Mouse (Mus musculus) cerebellum, postnatal 10 days (tissue): Measurements from ENCODE around the gene G6pdx.
A peak's percentile ranks its signal among the peaks of the same experiment; 100 is the strongest.

Experiments
- DNase-seq, 2 experiments: peaks; one replicate each; pipeline ENCODE4 v3.0.0; 2021; ENCODE audit warnings: mixed read lengths in 2 of 2

G6pdx gene

DNA sequence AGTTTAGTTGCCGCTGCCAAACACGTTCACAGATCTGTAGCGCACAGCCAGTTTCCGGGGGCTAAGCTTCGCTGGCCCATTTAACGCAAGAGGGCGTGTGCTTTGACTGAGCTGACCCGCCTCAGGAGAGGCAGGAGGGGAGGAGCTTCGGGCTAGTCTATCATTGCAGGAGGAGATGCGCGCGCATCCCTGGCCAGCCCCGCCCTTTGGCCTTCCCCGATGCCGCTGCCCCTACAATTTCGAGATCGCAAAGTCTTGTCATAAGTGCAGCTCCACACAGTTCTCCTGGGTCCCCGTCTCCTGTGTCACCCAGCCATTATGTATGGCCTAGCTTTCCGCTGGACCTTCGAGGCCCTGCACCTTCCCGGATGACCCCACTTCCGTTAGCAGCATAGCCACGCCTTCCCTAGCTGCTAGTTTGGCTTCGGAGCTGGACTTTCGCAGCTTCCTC lies at the start of gene G6pdx:
TSS of gene G6pdx (minus strand) at position 369 of the 451 bp plus-strand sequence.
- peak; percentile 91 to 94 for DNase-seq

DNA sequence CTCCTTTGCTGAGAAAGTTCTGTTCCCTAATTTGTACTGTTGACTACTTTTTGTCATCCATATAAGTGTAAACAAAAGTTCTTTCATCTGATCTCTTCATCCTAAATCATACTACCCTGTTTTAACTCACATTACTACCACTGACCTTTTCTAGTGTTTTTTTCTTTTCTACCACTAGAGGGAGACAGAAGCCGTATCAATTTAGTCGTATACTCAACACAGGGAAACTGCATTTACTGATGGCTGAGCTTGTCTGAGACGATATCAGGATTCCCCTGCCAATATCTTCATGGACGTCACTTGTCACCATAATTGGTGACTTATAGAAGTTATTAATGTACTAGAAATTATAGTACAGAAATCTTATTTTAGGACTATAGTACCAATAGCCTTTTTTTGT lies 23.8 kb upstream of the G6pdx start:
- DNase-seq: peak in 1 of 2 experiments; percentile 39

DNA sequence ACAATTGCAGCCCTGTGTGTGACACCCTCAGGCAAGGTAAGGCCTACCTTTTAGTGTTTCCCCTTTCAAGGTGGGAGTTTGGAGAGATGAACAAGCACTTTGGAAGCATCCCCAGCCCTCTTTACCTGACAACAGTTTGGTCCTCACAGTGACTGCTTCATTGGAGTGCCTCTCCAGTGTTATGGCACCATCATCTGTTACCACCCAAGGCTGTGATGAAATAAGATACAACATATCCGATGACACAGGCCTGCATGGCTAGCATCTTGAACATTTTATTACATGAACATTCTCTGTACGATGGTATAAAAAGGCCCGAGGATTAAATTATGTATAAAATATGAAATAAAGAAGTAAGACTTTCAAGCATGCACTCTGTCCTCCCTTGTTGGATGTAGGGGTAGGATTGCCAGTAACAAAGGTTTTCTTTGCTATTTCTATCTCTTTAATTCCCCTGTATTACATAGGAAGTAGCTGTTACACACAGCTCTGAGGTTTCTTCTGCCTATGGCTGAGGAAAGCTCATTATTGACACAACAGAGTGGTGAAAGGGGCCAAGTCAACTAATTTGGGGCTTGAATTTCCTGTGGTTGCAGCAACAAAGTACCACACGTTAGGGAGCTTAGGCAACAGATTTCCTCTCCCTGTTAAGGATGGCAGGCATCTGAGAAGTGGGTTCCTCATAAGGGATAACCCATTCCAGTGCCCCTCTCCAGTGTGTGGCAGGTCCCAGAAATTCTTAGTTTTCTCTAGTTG lies 22.3 kb upstream of the G6pdx start:
- no peak for DNase-seq

DNA sequence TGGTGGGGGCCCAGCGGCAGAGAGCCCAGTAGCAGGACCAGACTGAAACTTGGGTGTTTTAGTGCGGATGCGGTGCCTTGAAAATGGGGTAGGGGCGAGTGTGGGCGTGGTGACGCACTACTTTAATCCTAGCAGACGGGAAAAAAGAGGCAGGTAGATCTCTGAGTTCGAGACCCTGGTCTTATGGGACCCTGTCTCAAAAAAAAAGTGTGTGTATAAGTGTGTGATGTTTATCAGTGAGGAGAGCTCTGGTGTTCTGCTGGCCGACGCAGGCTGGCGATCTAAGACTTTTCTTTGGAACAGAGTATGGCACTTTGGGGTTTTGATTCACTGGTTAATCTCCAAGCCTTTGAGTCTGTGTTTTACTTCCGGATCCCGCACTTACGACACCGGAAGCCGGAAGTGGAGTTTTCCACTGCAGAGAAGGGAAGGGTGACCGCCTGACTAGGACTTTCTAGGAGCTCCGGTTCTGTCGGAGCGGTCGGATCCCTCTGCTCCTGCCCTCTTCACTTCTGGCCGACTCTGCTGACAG lies 362 bp upstream of the G6pdx start:
- DNase-seq: peak; percentile 69 to 79

DNA sequence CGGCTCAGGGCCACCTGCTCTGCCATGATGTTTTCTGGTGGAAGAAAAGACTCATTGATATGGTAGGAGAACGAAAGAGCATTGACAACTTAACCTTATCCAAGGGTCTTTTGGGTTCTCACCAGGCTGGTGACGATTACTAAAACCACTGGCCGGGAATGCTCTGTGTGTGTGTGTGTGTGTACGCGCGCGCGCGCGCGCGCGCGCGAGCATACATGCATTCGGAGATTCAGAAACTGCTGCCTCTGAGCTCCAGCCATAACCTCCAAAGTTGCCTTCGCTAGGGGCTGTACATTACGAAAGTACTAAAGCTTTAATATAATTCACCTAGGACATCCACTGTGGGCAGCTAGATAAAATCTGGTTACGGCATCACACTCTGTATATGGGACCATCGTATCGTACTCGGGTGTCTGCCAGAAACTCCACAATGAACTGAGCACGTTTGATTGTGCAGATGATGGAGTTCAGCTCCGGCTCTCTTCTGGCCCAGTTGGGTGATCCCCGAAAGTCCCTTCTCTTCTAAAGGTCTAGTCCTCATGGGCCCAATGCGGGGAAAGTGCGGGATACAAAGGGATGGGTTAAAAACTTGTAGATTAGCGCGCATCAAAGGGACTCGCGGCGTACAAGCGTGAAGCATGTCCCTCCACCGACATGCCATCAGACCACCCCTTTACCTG lies 708 bp downstream of the G6pdx start:
- DNase-seq: no peak

DNA sequence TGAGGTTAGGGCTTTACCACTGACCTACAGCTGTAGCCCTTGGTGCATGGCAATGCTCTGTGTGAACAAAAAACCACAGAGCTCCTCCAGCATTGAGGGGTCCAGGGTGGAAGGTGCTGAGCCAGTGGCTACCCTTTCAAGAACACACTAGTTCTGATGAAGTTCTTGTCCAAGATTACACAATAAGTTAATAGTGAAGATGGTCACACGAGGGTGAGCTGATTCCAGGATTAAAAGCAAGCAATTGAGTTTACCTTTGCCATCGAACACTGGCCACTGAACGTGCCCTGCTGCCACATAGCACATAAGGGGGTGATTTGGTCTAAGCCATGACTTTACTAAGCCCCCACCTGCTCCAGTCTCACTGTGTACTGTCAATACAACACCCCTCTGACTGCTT lies 1.9 kb downstream of the G6pdx start:
- no peak for DNase-seq

DNA sequence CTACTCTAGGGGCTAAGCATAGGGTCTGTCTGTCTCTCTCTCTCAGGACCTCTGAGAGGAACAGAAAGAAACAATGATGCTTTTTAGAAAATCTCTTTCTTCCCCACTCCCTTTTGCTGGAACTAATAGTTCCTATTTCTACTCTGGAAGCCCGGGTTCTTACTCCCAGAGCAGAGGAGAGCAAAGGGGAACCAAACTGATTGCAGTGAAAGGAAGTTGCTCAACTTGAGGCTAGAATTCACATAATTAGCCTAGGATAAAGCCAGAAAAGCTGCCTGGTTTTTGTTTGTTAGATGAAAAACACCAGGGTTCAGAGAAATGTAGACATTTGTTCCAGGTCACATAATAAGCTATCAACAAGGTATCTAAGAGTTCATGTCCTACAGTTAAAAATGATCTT lies 2.7 kb downstream of the G6pdx start:
- DNase-seq: no peak

DNA sequence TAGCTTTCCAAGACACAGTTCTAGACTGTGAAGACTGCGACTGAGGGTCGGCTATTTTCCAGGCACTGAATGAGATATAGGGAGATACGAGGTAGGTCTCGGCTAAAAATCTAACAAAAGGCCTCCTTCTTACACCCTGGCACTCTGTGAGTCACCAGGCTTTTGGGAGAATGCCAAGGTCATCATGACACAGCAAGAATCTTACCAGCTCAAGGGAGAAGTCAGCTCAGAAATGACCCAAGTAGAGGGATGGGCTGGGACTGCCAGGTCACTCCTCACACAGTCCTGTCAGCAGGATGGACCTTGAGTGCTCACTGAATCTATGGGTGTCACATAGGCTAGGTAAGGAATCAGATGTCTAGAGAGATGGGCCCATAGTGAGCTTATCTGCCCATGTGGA lies 3.8 kb downstream of the G6pdx start:
- peak in 1 of 2 experiments; percentile 12 for DNase-seq

DNA sequence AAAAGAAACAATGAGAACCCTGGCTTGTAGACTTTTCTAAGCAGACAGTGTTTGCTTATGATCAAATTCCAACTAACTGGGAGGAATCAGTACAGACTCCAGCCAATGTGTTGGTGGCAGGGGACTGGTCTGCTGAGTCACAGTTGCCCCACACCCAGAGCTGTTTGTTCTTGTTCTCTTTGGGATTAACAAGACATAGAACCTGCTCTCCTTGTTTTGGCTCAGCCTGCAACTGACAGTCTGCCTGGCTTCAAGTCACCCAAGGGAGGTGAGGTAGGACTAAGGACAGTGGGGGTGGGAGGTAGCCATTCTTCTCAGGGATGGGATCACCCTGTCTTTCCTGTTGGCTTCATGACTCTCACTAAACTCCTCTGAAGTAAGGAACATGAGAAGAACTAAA lies 4.6 kb downstream of the G6pdx start:
- no peak for DNase-seq

DNA sequence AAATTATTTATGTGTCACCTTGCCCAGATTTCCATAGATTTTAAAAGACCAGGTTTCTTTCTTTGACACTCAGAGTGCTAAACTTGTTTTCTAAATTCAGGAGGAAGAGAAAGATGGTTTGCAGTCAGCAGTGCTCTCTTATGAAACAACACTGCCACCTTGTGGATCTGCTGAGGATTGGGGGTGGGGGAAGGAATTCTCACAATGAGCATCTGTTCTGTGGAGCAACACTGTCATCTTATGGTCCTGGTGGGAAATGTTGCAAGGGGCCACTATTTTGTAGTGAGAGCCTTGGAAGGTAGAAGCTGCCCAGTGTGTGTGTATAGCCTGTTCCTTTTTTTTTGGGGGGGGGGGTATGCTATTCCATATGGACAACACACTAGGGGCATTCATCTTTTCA lies 15.6 kb downstream of the G6pdx start:
- peak; percentile 82 to 83 for DNase-seq

DNA sequence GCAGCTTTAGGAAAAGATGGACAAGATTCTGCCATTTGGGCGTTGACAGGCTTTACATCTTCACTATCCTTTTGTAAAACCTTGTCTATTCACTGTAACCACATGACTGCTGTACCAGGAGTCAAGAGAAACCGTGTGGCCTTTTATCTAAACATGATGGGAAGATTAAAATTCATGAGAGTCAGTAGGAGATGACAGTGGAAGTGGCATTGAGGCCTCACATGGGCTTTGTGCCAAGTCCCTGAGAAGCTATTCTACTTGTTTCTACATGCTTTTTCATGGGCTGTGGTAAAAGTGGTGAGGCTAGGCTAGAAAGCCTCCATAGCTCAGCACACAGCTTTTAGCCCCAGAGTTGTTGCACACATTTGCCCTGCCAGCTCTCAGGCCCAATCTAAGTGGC lies 20.7 kb downstream of the G6pdx start:
- DNase-seq: no peak

DNA sequence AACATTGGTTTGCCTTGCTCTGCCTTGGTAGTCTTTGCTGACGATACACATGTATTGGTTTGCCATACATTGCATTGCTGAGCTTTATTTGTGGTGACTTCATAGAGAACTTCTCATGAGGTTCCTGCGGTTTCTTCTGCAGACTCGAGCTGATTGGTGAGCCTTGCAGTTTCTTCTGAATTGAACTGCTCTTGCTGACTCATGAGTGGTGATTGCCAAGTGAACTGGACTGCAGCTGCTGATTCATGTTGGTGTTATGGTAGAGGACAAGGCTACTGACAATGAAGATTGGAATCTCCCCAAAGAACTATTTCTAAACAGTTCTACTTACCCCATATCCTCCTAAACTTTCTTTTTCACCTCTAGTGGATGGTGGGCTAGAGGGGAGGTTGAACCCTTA lies 28.9 kb downstream of the G6pdx start:
- no peak for DNase-seq

DNA sequence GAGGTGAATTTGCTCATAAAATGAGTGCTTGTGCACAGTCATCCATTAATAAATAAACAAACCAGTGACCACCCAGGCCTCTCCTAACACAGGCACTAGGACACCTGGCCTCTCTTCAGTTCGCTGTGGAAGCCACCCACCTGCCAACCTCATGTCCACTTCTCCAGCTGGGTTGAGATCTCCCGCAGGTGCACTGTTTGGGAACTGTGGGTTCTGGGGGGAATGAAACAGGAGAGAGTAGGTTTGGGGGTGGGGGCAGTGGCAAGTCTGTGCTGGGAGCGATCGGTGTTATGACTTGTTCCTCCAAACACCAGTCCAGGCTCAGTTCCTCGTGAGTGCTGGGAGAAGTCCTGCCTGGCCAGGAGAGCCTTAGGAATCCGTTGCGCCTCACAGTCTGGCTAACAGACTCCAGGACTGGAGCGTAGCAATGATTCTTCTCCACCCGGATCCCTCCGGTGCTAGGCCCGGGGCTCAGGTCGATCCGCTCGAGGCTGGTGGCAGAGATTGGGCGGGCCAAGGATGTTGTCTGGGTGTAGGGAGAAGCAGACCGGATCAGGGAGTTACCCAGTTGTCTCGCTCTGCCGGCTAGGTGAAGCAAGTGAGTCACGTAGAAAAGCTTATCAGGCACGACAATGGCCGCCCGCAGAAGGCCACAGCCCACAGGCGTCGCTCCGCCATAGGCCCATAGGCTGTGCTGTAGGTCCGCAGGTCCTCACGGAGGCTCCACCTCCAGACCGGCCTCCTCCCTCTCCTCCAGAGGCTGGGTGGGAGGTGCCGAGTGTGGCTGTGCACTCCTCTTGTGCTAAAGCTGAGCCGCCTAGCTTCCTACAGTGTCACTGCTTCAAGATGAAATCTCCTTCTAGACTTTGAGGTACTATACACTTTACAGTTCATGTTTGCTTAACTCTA lies 36.2 kb downstream of the G6pdx start, which contains the start of the genes Fam3a and Ikbkg:
TSS of gene Fam3a (minus strand) at position 738 of the 909 bp plus-strand sequence.
TSS of gene Ikbkg (plus strand) at position 756 of the 909 bp plus-strand sequence.
- peak; percentile 83 to 88 for DNase-seq

DNA sequence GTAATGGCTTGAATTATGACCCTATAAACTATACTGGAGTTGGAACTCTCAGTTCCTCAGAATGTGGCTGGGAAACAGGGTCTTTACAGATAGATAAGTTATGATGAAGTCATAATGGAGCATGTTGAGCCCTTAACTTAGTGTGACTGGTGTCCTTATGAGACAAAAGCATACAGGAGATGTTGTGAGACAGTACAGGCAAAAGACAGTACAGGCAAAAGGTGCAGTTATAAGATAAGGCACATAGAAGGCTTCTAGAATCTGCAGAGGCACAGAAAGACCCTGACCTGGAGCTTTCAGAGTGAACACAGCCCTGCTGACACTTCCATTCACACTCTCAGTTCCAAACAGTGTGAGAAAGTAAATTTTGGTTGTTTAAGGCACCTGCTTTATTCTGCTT lies 40.8 kb downstream of the G6pdx start:
- no peak for DNase-seq

DNA sequence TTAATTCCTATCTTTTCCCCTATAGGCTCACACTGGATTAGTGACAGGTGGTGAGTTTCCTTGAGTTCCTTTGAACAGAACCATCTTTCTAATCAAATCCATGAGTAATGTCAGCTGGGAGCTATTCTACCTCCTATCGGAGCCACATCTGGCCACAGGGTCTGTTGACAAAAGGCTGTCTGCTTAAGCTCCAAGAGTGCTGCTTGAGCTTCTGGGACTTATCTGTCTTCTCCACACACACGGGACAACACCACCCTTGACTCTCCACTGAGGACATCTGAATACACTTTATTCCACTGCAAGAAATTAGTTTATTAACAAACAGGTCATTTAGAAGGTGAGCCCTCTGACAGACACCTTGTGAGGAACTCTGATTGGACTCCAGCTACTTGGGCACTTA lies 44.5 kb downstream of the G6pdx start:
- DNase-seq: no peak

DNA sequence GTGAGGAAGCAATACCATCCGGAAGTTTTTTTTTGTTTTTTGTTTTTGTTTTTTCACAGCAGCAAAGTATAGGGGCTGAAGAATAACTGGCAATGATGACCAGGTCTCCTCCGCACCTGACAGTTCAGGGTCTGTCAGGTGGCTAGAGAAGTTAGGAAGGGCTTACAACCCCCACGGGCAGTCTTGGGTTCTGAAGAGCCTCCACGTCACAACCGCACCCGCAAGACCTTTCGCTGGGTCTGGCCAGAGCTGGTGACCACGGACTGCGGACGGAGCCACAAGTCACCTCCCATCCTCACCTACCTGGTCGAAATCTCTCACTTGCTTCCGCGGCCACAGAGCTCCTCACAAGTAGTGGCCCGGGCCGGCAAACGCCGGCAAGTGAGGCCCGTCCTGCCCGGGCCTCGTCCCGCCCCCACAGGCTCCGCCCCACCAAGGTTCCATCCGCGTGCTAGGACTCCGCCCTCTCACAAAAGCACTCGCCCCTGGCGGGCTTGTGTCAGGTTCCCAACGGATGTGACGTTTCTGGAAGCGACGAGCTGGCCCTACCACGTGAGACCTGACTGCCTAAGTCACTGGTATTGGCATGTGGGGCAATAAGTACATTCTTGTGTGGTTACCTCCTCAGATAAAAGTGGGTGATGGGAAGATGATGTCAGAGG lies 56.0 kb downstream of the G6pdx start, which contains the start of the genes Ubl4a and Slc10a3:
TSS of gene Ubl4a (minus strand) at position 331 of the 662 bp plus-strand sequence.
TSS of gene Slc10a3 (minus strand) at position 462 of the 662 bp plus-strand sequence.
- peak; percentile 82 to 89 for DNase-seq

DNA sequence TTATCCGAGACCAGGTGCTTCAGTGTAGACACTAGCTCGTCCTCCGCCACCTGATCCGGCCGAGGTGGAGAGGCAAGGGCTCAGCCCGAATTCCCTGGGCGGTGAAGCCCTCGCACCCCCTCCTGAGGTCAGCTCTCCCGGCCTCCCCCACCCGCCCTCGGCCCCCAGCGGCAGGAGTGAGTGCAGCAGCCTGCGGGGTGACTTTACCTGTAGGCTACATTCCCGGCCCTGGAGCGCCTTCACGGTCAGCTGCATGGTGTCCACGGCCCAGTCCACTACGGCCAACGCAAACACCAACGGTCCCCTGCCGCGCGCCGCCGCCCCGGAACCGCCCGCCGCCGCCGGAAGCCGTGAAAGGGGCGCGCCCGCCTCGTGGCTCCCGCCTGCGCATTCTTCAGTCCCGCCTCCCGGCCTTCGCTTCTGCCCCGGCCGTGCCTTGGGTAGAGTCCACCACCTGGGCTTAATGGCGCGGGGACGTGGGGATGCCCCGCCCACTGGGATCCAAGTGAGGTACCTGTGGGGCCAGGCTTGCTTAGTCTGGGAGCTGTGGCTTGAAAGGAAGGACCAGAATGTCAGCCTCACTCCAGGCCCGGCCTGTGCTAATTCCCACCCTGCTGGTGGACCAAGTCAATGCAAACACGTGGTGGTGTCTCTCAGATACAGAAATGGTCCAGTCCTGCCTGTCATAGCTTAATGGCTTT lies 60.6 kb downstream of the G6pdx start:
- DNase-seq: peak; percentile 81 to 85

DNA sequence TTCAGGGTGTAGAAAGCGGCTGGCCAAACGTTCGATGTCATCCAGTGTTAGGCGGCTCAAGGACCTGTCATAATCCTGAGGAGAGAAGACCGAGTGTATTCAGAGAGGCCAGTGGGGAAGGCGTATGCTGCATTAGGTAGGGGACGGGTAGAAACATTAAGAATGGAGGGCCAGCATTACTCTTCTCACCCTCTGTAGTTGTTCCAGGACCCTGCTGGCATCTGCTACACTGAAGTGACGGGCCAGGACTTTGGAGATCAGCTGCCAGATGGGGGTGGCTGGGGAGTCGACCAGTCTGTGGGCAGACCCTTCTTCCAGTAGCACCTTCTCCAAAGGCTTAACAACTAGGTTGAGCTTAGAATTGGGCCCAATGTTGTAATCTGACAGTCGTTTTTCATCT lies 61.5 kb downstream of the G6pdx start:
- DNase-seq: peak; percentile 23 to 34
